Mouse (Mus musculus) kidney, adult 2 months (tissue): Measurements from ENCODE around the gene Ddah1.
A peak's percentile ranks its signal among the peaks of the same experiment; 100 is the strongest.

ENCODE experiments used
- CTCF ChIP-seq: fragments of 200-500 bp; conservative IDR thresholded peaks from 2 replicates; pipeline ENCODE4 v1.5.1; 2011; ENCODE audit warnings: low read depth, mild to moderate bottlenecking, control low read depth, low read length, moderate library complexity, mixed read lengths; ENCODE audit not compliant: insufficient read depth, insufficient read length
- POLR2A ChIP-seq: fragments of 200-500 bp; IDR thresholded peaks from one replicate; pipeline ENCODE4 v1.6.1; 2011; ENCODE audit warnings: low read depth, low read length, control low read depth

DNA sequence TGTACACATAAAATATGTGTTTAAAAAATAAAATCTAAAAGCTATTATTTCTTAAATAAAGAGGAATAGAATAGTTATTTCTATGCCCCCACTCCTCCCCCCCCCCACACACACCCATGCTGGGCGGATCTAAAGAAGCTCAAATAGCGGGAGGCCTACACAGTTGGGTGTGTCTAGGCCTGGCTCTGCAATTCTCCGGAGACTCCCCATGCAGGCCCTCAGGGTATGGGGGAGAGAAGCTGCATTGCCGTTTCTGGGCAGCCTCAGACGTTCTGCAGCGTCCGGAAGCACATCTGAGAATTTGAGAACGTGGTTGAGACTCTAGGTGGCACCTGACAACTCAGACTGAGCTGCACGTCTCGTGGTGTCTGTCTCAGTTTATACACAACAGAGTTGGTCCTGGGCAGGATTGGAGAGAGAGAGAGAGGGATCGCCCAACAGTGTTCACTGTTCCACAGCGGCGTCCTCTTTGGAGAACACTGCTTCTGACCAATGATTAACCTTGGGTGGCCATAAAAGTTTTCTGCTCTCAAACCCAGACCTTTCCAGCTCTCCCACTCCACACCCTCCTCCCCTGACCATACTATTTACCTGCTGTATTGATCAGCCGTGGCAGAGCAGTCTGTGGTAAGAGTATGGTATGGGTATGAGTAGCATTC, 22.4 kb downstream of the Ddah1 start:
- TF ChIP-seq CTCF (0 out of 2 replicates have a peak, but pooled peaks have one; percentile 23), POLR2A (no peak)
